Mouse (Mus musculus): ENCODE measurements around the gene Rap1a.
A peak's percentile ranks its signal among the peaks of the same experiment; 100 is the strongest.

The Rap1a gene

DNA sequence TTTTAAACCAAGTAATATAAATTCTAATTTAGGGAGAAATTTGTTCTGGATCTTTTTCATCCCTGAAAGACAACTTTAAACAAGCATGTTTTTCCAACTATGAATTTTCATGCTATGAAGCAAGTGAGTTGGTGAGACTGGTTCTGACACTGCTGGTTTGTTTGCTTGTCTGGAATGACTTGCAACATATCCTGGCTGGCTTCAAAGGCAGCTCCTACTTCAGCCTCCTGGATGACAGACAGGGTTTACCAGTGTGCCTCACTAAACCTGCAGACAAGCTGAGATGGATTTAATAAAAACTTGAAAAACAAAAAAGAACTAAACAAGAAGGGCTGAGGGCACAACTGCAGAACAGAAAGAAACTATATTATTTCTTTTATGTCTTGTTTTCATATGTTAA lies 43.0 kb downstream of the Rap1a start:
- DNase-seq: no peak

GRCm38 (mm10) chr3:105757323-105758083 lies 43.6 kb downstream of the Rap1a start:
- no peak for DNase-seq

- no peak for DNase-seq
Observed at GRCm38 (mm10) chr3:105756505-105756904, 44.6 kb downstream of the Rap1a start.

GRCm38 (mm10) chr3:105755123-105755522 lies 46.0 kb downstream of the Rap1a start:
- no peak for DNase-seq

- DNase-seq: no peak
Observed at GRCm38 (mm10) chr3:105754184-105754583, 47.0 kb downstream of the Rap1a start.

- no peak for DNase-seq
Observed at GRCm38 (mm10) chr3:105750810-105751209, 50.3 kb downstream of the Rap1a start.

DNA sequence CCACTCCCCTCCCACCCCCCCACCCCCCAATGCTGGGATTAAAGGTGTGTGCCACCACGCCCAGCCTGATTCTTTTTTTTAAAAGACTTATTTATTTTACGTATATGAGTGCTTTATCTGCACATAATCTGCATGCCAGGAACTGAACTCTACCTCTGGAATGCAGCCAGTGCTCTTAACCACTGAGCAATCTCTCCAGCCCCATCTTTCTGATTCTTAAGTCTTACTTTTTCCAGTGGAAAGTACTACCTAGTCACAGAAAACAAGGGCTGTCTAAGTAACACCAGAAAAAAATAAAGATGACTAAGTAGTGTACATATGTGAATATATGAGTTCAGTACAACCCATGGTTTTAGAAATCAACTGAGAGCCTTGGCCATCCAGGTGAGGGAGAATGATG lies 54.6 kb downstream of the Rap1a start:
- no peak for DNase-seq

DNA sequence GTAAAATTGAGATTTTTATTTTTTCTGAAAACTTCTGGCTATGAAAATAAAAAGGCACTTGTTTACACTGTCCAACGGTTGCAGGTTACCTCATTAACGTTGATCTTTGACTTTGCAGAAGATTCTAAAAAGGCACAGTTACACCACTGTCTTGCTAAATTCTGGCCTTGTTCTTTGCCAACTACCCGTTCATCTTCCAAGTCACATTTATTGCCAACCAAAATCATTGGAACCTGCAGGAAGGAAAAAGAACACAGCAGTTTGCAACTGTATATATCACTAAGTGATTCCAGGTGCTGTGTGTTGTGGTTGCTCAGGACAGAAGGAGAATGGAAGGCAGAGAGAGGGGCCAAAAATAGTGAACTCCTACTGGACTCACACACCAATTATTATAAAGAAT lies 63.5 kb downstream of the Rap1a start:
- DNase-seq: no peak

DNA sequence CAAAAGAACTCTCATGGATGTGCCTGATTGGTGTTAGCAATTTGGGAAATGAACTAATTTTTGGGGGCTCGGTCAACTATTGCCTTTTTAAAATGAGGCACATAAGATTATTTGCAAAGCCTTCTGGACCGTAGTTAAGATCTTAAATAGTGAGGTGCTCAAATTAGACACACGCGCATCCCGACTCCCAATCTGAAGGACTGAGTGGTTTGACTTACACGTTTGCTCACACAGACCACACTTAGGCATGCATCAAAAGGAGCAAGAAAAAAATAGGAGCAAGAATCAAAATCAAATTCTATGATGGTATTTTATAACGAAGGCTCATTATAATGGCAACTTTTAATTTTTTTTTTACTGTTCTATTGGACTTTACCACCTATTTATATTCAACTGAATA lies 64.1 kb downstream of the Rap1a start:
- no peak for DNase-seq

GRCm38 (mm10) chr3:105736148-105736547 lies 65.0 kb downstream of the Rap1a start:
- DNase-seq: no peak

DNA sequence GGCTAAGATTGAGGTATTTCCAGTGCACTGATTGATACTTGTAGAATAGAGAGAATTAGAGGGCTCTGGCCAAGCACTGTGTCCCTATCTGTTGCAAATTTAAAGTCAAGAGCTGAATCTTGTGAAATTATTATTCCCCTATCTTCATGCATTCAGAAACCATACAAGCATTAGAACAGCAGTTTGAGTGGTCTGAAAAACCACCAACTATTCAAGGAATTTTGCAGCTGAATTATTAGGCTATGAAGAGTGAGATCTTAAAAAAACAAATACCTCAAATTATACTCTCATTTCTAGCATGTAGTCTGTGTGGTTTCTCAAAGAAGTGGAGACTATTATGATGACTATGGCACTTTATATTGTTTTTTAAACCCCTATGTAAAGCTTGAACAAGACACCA lies 65.9 kb downstream of the Rap1a start:
- DNase-seq: no peak

- no peak for DNase-seq
Observed at GRCm38 (mm10) chr3:105733538-105733937, 67.6 kb downstream of the Rap1a start.

- no peak for DNase-seq
Observed at GRCm38 (mm10) chr3:105732360-105732759, 68.8 kb downstream of the Rap1a start.

- peak; percentile 69 for DNase-seq
Observed at GRCm38 (mm10) chr3:105726037-105726436, 75.1 kb downstream of the Rap1a start.

DNA sequence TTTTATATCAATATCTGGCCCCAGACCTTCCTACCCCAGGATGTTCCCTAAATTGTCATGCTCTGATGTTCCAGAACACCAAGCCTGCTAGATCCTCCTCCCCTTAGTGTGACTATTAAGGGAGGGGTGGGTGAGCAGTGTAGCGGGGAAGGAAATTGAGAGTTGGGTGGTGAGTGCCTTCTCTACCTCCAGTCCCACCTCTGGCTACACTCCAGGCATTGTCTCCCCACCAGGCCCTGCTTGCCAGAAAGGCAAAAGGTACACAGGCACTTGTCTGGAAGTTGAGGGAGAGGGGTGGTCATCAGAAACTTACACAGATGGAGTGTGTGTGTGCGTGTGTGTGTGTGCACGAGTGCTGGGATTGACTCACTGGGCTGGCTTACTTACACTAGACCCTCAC lies 78.6 kb downstream of the Rap1a start:
- DNase-seq: no peak

DNA sequence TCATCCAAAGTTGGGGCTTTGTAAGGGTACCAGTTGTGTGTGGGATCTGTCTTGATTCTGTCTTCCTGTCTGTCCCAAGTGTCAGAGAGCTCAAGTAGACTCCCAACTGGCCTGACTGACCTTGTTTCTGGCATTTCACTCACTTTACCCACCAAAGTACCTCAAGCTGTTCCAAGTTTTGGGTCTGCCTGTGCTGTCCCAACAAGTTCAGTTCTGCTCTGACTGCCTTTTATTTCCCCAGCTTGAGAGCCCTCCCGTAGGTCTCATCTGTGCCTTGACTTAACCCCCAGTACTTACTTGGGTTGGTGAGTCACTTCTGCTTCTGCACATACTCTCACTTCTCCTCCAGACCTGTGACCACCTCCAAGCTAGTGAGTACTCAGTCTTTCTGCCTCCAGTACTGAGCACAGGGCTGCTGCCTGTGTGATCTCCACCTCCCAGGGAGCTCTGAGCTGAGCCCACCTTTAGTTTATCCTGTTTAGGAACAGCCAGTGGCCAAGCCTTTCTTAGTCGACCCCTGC lies 79.4 kb downstream of the Rap1a start:
- DNase-seq: no peak

- no peak for DNase-seq
Observed at GRCm38 (mm10) chr3:105720514-105720913, 80.6 kb downstream of the Rap1a start.

DNA sequence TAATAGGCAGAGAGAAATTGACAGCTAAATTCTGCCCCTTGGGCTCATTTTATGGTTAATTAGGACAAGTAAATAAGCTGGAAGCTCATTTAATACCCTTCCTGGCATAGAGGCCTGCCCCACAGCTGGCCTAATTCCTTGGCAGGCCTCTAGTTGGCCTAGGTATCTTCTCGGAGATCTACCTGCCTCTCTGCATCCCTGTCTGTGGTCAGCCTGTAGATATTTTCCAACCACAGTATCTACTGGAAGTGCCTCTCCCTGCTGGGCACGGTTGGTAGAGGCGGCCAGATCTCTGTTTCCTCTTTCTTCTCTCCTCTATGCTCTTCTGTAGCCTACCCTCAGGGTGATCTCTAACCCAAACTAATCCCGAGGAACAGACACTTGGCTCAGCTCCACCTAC lies 81.2 kb downstream of the Rap1a start:
- DNase-seq: no peak

- DNase-seq: no peak
Observed at GRCm38 (mm10) chr3:105718746-105719145, 82.4 kb downstream of the Rap1a start.

DNA sequence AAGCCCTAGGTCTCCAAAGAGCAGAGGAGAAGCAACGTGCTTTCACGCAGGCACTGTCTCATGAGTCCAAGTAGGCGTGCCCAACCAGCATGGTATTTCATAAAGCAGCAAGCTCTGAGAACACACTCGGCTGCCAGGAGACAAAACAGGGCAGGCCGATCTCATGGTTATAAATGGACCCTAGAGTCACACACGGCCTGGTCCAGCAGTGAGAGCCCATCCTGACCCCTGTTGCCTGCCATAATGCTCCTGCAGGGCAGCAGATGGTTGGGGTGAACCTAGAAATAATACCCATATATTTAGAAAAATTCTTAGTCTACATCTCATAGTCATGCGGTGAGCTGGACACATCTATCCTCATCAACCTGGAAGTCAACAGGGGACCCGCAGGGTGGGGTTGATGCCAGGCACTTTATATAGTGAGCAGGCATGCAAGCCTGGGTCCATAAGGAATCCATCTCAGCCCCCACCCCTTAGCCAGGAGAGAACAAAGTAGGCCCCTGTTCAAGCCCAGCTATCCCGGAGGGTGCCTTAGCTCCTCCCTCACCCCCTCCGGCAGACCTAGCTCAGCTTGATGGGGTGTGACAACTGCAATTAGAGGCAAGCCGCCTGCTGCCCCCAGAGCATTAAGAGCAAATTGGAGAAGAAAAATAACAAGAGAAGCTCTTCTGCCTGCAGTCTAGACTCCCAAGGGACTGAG lies 83.1 kb downstream of the Rap1a start:
- no peak for DNase-seq

- DNase-seq: no peak
Observed at GRCm38 (mm10) chr3:105716353-105717000, 84.7 kb downstream of the Rap1a start.

DNA sequence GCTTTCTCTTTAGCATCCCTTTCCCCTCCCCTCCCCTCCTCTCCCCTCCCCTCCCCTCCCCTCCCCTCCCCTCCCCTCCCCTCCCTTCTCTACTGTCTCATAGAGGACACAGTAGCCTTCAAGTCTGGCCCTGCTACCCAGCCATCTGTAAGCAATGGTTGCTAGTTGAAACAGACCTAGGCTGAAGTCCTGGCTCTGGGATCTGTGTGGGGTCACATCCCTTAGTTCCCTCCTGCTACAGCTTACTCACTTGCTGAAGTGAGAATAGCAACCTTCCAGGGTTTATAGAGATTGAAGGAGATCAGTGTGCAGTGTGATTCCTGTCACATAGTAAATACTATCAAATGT lies 86.3 kb downstream of the Rap1a start:
- DNase-seq: no peak

DNA sequence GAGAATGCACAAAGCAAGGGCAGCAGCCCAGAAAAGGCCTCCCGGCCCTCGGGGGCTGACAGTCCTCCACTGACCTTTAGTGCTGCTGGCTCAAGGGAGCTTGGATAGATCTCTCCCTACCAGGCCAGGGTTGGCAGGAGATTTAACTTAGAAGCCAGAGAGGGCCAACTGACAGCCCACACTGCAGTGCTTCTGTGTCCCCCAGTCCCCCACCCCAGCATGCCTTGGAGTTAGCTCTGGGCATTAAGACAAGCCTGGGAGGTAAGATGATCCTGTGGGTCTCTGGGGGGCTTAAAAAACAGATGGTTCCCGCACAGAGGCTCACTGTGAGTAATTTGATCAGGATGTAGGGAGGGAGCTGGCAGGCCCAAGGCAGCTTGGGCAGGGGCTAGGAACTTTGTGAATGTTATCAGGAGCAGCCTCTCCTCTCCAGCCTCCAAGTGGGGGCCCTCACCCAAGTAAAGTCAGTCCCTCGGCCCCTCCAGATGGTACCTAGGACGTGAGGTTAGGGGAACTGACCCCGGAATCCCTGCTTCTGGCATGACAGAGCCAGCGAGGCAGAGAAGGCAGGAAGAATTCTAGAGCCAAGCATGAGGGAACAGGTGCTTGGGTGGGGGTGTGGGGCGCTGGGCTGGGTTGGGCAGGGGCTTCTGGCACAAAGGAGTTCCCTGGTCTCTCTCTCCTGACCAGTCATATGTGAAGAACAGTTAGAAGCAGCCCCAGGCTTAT lies 86.9 kb downstream of the Rap1a start:
- DNase-seq: no peak

Data from cerebellum, adult 8-10 months (tissue).